Mouse (Mus musculus): ENCODE results near the gene Ppox. TPM values are rescaled to one million over a fixed set of nuclear protein-coding genes. Genes with fewer than 3 reads are reported as not detected.

The Ppox gene
- polyA plus RNA-seq, 1 experiment from 2014 or later, result 65.3 TPM

- Histone ChIP-seq H3K4me3 (ENCODE audit: low read depth, low read length) (no peak overlapping the region), H3K27ac (ENCODE audit: low read depth, low read length) (no peak overlapping the region), H3K27me3 (ENCODE audit: control insufficient read depth, insufficient read depth, low read length) (no peaks in the 10 kb centered on the region), H3K4me2 (ENCODE audit: low read depth) (peak overlapping the region; percentile 60), H3K9ac (ENCODE audit: low read length) (no peak overlapping the region; the same call in 1 of the 2 replicates), H3K9me3 (ENCODE audit: control insufficient read depth, low read length) (no peaks in the 10 kb centered on the region), H3K36me3 (ENCODE audit: control insufficient read depth, insufficient read depth, low read length) (0 out of 2 replicates have a peak, but pooled peaks cover 2% of the 10 kb centered on the region), H3K4me1 (ENCODE audit: control insufficient read depth, insufficient read depth, low read length) (peaks cover 7% of the 10 kb centered on the region)
- DNase-seq (ENCODE audit: low spot score) (no peak), ATAC-seq (ENCODE audit: insufficient read depth, low FRiP score, low TSS enrichment) (no peak)
- 92% methylated on average over 3 of the region's 3 CpGs for WGBS
These were observed 12.4 kb upstream of the Ppox start for GRCm38 (mm10) chr1:171293351-171293750.

- Histone ChIP-seq H3K36me3 (ENCODE audit: control insufficient read depth, insufficient read depth, low read length) (peaks cover 7% of the 10 kb centered on the region), H3K9me3 (ENCODE audit: control insufficient read depth, low read length) (no peaks in the 10 kb centered on the region), H3K27ac (ENCODE audit: low read depth, low read length) (no peak overlapping the region), H3K27me3 (ENCODE audit: control insufficient read depth, insufficient read depth, low read length) (no peaks in the 10 kb centered on the region), H3K9ac (ENCODE audit: low read length) (peak overlapping the region; percentile 32; the same call in 1 of the 2 replicates), H3K4me3 (ENCODE audit: low read depth, low read length) (peak overlapping the region; percentile 84; the same call in 1 of the 2 replicates), H3K4me1 (ENCODE audit: control insufficient read depth, insufficient read depth, low read length) (peaks cover 4% of the 10 kb centered on the region), H3K4me2 (ENCODE audit: low read depth) (peak overlapping the region; percentile 68)
- ATAC-seq (ENCODE audit: insufficient read depth, low FRiP score, low TSS enrichment) (no peak), DNase-seq (ENCODE audit: low spot score) (no peak)
- WGBS, result 74% methylated on average over 4 of the region's 4 CpGs
These were observed 7.3 kb upstream of the Ppox start for GRCm38 (mm10) chr1:171288328-171288727.

- Histone ChIP-seq H3K27ac (ENCODE audit: low read depth, low read length) (peak within 1 kb of the TSS; percentile 92), H3K4me1 (ENCODE audit: control insufficient read depth, insufficient read depth, low read length) (peaks cover 4% of the 10 kb centered on the region; the same call in 1 of the 2 replicates), H3K36me3 (ENCODE audit: control insufficient read depth, insufficient read depth, low read length) (peaks cover 7% of the 10 kb centered on the region), H3K27me3 (ENCODE audit: control insufficient read depth, insufficient read depth, low read length) (no peaks in the 10 kb centered on the region), H3K9ac (ENCODE audit: low read length) (peak within 1 kb of the TSS; percentile 95), H3K4me2 (ENCODE audit: low read depth) (peak within 1 kb of the TSS; percentile 68), H3K4me3 (ENCODE audit: low read depth, low read length) (peak within 1 kb of the TSS; percentile 84), H3K9me3 (ENCODE audit: control insufficient read depth, low read length) (no peaks in the 10 kb centered on the region)
- 1% methylated on average over 49 of the region's 49 CpGs for WGBS
- DNase-seq (ENCODE audit: low spot score), result peak; percentile 93
- peak; percentile 94 for ATAC-seq (ENCODE audit: insufficient read depth, low FRiP score, low TSS enrichment)
These were observed 6.4 kb upstream of the Ppox start, which contains the start of gene Usp21 for GRCm38 (mm10) chr1:171287136-171288081. Gene Usp21 (minus strand): TSS chr1:171287991.

GRCm38 (mm10) chr1:171286517-171286916 is 5.5 kb upstream of the Ppox start:
- Histone ChIP-seq H3K9me3 (ENCODE audit: control insufficient read depth, low read length) (no peaks in the 10 kb centered on the region), H3K4me3 (ENCODE audit: low read depth, low read length) (no peak overlapping the region), H3K4me1 (ENCODE audit: control insufficient read depth, insufficient read depth, low read length) (peaks cover 4% of the 10 kb centered on the region; the same call in 1 of the 2 replicates), H3K4me2 (ENCODE audit: low read depth) (peak overlapping the region; percentile 68), H3K27ac (ENCODE audit: low read depth, low read length) (no peak overlapping the region), H3K36me3 (ENCODE audit: control insufficient read depth, insufficient read depth, low read length) (peaks cover 7% of the 10 kb centered on the region), H3K9ac (ENCODE audit: low read length) (no peak overlapping the region), H3K27me3 (ENCODE audit: control insufficient read depth, insufficient read depth, low read length) (no peaks in the 10 kb centered on the region)
- ATAC-seq (ENCODE audit: insufficient read depth, low FRiP score, low TSS enrichment) (no peak), DNase-seq (ENCODE audit: low spot score) (no peak)
- WGBS, result 91% methylated on average over 19 of the region's 19 CpGs

GRCm38 (mm10) chr1:171285096-171285892 is 4.3 kb upstream of the Ppox start:
- H3K27ac ChIP-seq (ENCODE audit: low read depth, low read length), result no peak overlapping the region
- H3K9ac ChIP-seq (ENCODE audit: low read length), result no peak overlapping the region
- ATAC-seq (ENCODE audit: insufficient read depth, low FRiP score, low TSS enrichment) (no peak), DNase-seq (ENCODE audit: low spot score) (no peak)
- H3K4me3 ChIP-seq (ENCODE audit: low read depth, low read length), result no peak overlapping the region
- H3K4me2 ChIP-seq (ENCODE audit: low read depth), result no peak overlapping the region
- peaks cover 5% of the 10 kb centered on the region; the same call in 1 of the 2 replicates for H3K4me1 ChIP-seq (ENCODE audit: control insufficient read depth, insufficient read depth, low read length)
- peaks cover 7% of the 10 kb centered on the region for H3K36me3 ChIP-seq (ENCODE audit: control insufficient read depth, insufficient read depth, low read length)
- WGBS, result 88% methylated on average over 20 of the region's 20 CpGs
- H3K27me3 ChIP-seq (ENCODE audit: control insufficient read depth, insufficient read depth, low read length), result no peaks in the 10 kb centered on the region
- H3K9me3 ChIP-seq (ENCODE audit: control insufficient read depth, low read length), result no peaks in the 10 kb centered on the region

- no peaks in the 10 kb centered on the region for H3K27me3 ChIP-seq (ENCODE audit: control insufficient read depth, insufficient read depth, low read length)
- no peaks in the 10 kb centered on the region for H3K9me3 ChIP-seq (ENCODE audit: control insufficient read depth, low read length)
- 92% methylated on average over 15 of the region's 15 CpGs for WGBS
- no peak for DNase-seq (ENCODE audit: low spot score)
- H3K4me3 ChIP-seq (ENCODE audit: low read depth, low read length), result no peak overlapping the region
- no peak for ATAC-seq (ENCODE audit: insufficient read depth, low FRiP score, low TSS enrichment)
- H3K27ac ChIP-seq (ENCODE audit: low read depth, low read length), result no peak overlapping the region
- peaks cover 5% of the 10 kb centered on the region for H3K36me3 ChIP-seq (ENCODE audit: control insufficient read depth, insufficient read depth, low read length)
- no peak overlapping the region for H3K4me2 ChIP-seq (ENCODE audit: low read depth)
- no peak overlapping the region for H3K9ac ChIP-seq (ENCODE audit: low read length)
- peaks cover 10% of the 10 kb centered on the region; the same call in 1 of the 2 replicates for H3K4me1 ChIP-seq (ENCODE audit: control insufficient read depth, insufficient read depth, low read length)
These were observed 3.5 kb upstream of the Ppox start for GRCm38 (mm10) chr1:171284491-171284890.

- no peak for DNase-seq (ENCODE audit: low spot score)
- Histone ChIP-seq H3K9ac (ENCODE audit: low read length) (no peak overlapping the region), H3K4me2 (ENCODE audit: low read depth) (no peak overlapping the region), H3K27ac (ENCODE audit: low read depth, low read length) (no peak overlapping the region), H3K4me1 (ENCODE audit: control insufficient read depth, insufficient read depth, low read length) (peaks cover 10% of the 10 kb centered on the region; the same call in 1 of the 2 replicates), H3K9me3 (ENCODE audit: control insufficient read depth, low read length) (no peaks in the 10 kb centered on the region), H3K4me3 (ENCODE audit: low read depth, low read length) (no peak overlapping the region), H3K36me3 (ENCODE audit: control insufficient read depth, insufficient read depth, low read length) (peaks cover 5% of the 10 kb centered on the region), H3K27me3 (ENCODE audit: control insufficient read depth, insufficient read depth, low read length) (no peaks in the 10 kb centered on the region)
- 92% methylated on average over 18 of the region's 18 CpGs for WGBS
- no peak for ATAC-seq (ENCODE audit: insufficient read depth, low FRiP score, low TSS enrichment)
These were observed 2.5 kb upstream of the Ppox start for GRCm38 (mm10) chr1:171283188-171284160.
